Mouse (Mus musculus): ENCODE data around the gene Tcf3. TPM values are rescaled to one million over a fixed set of nuclear protein-coding genes. Genes with fewer than 3 reads are reported as not detected.

Gene Tcf3
- polyA plus RNA-seq, 2 experiments = 129 to 191 TPM

GRCm38 (mm10) chr10:80412656-80413541 lies 20.5 kb downstream of the Tcf3 start:
- no peak for DNase-seq (ENCODE audit: low spot score)
- 86% methylated on average over 44 of the region's 44 CpGs for WGBS
- peaks cover 90% of the 10 kb centered on the region for H3K36me3 ChIP-seq (ENCODE audit: control insufficient read depth, insufficient read depth, low read length)
- H3K4me2 ChIP-seq (replicated peaks; ENCODE audit: low read depth, low read length, severe bottlenecking) = no peak overlapping the region
- H3K4me1 ChIP-seq (ENCODE audit: control insufficient read depth, insufficient read depth, low read length) = no peaks in the 10 kb centered on the region
- H3K9ac ChIP-seq (ENCODE audit: low read depth, low read length, severe bottlenecking) = no peak overlapping the region
- no peak for TF ChIP-seq POLR2A (IDR thresholded peaks at IDR 0.05; ENCODE audit: borderline replicate concordance, extremely low read depth, insufficient read depth, insufficient read length)
- no peak overlapping the region for H3K4me3 ChIP-seq (replicated peaks; ENCODE audit: low read length)
- no peaks in the 10 kb centered on the region for H3K9me3 ChIP-seq (ENCODE audit: control insufficient read depth, low read length)
- no peak overlapping the region for H3K27ac ChIP-seq (replicated peaks; ENCODE audit: low read depth, low read length)
- no peak for ATAC-seq (ENCODE audit: low FRiP score, low read depth)
- no peaks in the 10 kb centered on the region for H3K27me3 ChIP-seq (ENCODE audit: control insufficient read depth, insufficient read depth, low read length)

GRCm38 (mm10) chr10:80407924-80408323 lies 25.5 kb downstream of the Tcf3 start:
- peaks cover 53% of the 10 kb centered on the region for H3K36me3 ChIP-seq (ENCODE audit: control insufficient read depth, insufficient read depth, low read length)
- TF ChIP-seq POLR2A (IDR thresholded peaks at IDR 0.05; ENCODE audit: borderline replicate concordance, extremely low read depth, insufficient read depth, insufficient read length) = no peak
- H3K9me3 ChIP-seq (ENCODE audit: control insufficient read depth, low read length) = no peaks in the 10 kb centered on the region
- H3K4me1 ChIP-seq (ENCODE audit: control insufficient read depth, insufficient read depth, low read length) = peaks cover 13% of the 10 kb centered on the region
- H3K4me2 ChIP-seq (replicated peaks; ENCODE audit: low read depth, low read length, severe bottlenecking) = no peak overlapping the region
- DNase-seq (ENCODE audit: low spot score) (no peak), ATAC-seq (ENCODE audit: low FRiP score, low read depth) (no peak)
- H3K27ac ChIP-seq (replicated peaks; ENCODE audit: low read depth, low read length) = no peak overlapping the region
- no peaks in the 10 kb centered on the region for H3K27me3 ChIP-seq (ENCODE audit: control insufficient read depth, insufficient read depth, low read length)
- 37% methylated on average over 4 of the region's 4 CpGs for WGBS
- 0 out of 2 replicates have a peak overlapping the region, but pooled peaks have one; percentile 85 for H3K4me3 ChIP-seq (replicated peaks; ENCODE audit: low read length)
- H3K9ac ChIP-seq (ENCODE audit: low read depth, low read length, severe bottlenecking) = no peak overlapping the region

- H3K4me2 ChIP-seq (replicated peaks; ENCODE audit: low read depth, low read length, severe bottlenecking) = peak within 1 kb of the TSS; percentile 83
- H3K27ac ChIP-seq (replicated peaks; ENCODE audit: low read depth, low read length) = peak within 1 kb of the TSS; percentile 72
- no peaks in the 10 kb centered on the region for H3K27me3 ChIP-seq (ENCODE audit: control insufficient read depth, insufficient read depth, low read length)
- ATAC-seq (ENCODE audit: low FRiP score, low read depth) (peak; percentile 80), DNase-seq (ENCODE audit: low spot score) (peak; percentile 93)
- H3K36me3 ChIP-seq (ENCODE audit: control insufficient read depth, insufficient read depth, low read length) = peaks cover 53% of the 10 kb centered on the region
- 2% methylated on average over 27 of the region's 27 CpGs for WGBS
- H3K4me3 ChIP-seq (replicated peaks; ENCODE audit: low read length) = peak within 1 kb of the TSS; percentile 85
- peaks cover 13% of the 10 kb centered on the region for H3K4me1 ChIP-seq (ENCODE audit: control insufficient read depth, insufficient read depth, low read length)
- H3K9me3 ChIP-seq (ENCODE audit: control insufficient read depth, low read length) = no peaks in the 10 kb centered on the region
- H3K9ac ChIP-seq (ENCODE audit: low read depth, low read length, severe bottlenecking) = peak within 1 kb of the TSS; percentile 77
- TF ChIP-seq POLR2A (IDR thresholded peaks at IDR 0.05; ENCODE audit: borderline replicate concordance, extremely low read depth, insufficient read depth, insufficient read length) = 0 out of 2 replicates have a peak, but pooled peaks have one; percentile 14
Measured at GRCm38 (mm10) chr10:80406684-80407501, 26.6 kb downstream of the Tcf3 start, which contains the start of gene Uqcr11. TSS of gene Uqcr11 (minus strand) at chr10:80406830.

- peak overlapping the region; percentile 83 for H3K4me2 ChIP-seq (replicated peaks; ENCODE audit: low read depth, low read length, severe bottlenecking)
- peak overlapping the region; percentile 77 for H3K9ac ChIP-seq (ENCODE audit: low read depth, low read length, severe bottlenecking)
- no peaks in the 10 kb centered on the region for H3K9me3 ChIP-seq (ENCODE audit: control insufficient read depth, low read length)
- peaks cover 50% of the 10 kb centered on the region for H3K36me3 ChIP-seq (ENCODE audit: control insufficient read depth, insufficient read depth, low read length)
- H3K4me3 ChIP-seq (replicated peaks; ENCODE audit: low read length) = peak overlapping the region; percentile 85
- no peak overlapping the region for H3K27ac ChIP-seq (replicated peaks; ENCODE audit: low read depth, low read length)
- TF ChIP-seq POLR2A (IDR thresholded peaks at IDR 0.05; ENCODE audit: borderline replicate concordance, extremely low read depth, insufficient read depth, insufficient read length) = no peak
- WGBS = 59% methylated on average over 10 of the region's 10 CpGs
- ATAC-seq (ENCODE audit: low FRiP score, low read depth) (no peak), DNase-seq (ENCODE audit: low spot score) (no peak)
- peaks cover 13% of the 10 kb centered on the region for H3K4me1 ChIP-seq (ENCODE audit: control insufficient read depth, insufficient read depth, low read length)
- no peaks in the 10 kb centered on the region for H3K27me3 ChIP-seq (ENCODE audit: control insufficient read depth, insufficient read depth, low read length)
Measured at GRCm38 (mm10) chr10:80405481-80406173, 27.8 kb downstream of the Tcf3 start.
